Mouse (Mus musculus) WW6 (cell line): Measurements from ENCODE around the gene Wnt3.

Source experiments
- DNase-seq: peaks from one replicate; pipeline ENCODE4 v3.0.0-alpha.2; 2013; ENCODE audit warnings: low read depth, low spot score

Gene Wnt3

DNA sequence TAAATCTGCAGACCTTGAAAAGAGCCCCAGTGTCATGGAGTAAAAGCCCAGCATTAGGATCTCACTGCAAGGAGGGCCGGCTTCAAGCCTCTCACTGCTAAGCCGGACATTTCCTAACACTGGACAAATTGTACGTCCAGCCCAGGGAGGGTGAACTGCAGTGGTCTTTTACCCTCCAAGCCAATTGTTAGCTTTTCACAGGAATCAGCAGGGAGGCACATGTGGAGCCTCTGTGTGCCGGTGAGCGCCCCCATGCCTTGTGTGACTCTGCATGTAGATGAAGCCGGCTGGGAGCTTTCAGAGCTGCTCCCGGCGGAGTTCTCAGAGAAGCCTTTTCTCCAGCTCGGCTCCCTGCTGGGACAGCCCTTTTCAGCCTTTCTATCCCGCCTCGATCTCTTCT, 66.9 kb downstream of the Wnt3 start:
- DNase-seq, result peak; percentile 61

DNA sequence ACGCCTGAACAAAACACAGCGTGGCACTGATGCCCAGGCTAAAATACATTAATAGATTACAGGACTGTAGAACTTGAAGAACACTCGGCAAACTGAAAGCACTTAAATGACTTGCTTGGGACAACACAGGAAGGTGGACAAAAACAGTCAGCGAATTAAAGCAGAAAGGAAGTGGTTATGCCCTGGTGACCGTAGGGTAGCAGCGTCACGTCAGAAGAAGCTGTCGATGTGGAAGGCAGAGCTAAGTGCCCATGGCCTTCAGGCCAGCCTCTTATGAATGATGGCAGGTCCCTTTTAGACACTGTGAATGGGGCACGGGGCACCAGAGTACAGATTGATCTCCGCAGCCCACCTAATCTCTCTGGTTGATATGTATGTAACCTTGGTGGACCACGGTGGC, 74.3 kb downstream of the Wnt3 start:
- no peak for DNase-seq

DNA sequence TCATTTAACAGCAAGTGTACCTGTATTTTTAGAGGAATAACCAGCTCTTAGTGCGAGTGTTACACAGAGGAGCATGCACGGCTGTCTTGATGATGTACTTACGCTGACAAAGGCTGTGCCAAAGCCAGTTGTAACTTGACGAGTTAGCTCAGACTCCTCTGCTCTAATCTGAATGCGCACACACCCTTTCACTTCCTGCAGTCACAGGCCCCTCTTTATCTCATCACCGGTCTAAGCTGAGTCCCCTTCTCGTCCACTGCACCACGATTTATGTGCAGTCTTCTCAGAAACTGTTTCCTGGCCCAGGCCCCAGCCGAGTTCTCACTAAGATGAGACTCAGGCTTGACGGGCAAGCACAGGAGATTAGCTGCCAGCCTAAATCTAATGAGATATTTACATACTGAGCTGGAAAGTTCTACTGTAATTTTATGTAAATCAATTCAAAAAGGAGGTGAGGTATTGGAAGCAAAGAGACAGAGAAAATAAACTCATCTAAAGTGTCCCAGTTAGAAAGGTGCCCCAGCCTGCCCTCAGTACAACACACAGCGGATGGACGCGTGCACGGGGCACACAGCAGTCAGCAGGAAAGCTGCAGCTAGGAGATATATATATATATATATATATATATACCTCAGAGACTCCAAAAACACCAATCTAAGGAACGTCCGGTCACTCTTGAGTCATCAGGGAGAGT, 78.8 kb downstream of the Wnt3 start:
- no peak for DNase-seq

DNA sequence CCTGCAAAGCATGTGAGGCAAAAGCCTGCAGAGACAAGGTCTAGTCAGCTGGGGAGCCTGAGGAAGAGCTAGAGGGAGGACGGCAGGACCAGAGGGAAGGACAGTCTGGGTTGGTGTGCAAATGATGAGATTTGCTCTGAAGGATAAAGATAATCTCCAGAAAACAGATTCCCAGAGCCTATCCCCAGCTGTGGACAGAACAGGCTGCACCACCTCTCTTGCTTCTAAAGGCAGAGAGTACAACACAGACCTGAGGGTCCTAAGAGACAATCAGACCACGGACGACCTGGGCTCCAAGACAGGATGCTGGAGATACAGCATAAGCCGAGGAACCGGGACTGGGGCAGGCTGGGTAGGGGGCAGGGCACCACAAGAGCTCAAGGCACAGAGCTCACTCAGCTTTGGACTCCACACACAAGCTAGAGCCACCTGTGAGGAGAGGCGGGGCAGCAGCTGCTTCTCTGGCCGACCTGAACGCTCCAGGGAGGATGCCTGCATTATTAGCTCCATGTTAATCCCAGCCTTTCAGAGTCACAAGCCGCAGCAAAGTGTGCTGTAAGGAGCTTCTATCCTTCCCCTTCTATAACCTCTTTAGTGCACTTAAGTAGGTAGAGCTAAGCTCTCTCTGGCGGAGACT, 79.5 kb downstream of the Wnt3 start:
- no peak for DNase-seq

DNA sequence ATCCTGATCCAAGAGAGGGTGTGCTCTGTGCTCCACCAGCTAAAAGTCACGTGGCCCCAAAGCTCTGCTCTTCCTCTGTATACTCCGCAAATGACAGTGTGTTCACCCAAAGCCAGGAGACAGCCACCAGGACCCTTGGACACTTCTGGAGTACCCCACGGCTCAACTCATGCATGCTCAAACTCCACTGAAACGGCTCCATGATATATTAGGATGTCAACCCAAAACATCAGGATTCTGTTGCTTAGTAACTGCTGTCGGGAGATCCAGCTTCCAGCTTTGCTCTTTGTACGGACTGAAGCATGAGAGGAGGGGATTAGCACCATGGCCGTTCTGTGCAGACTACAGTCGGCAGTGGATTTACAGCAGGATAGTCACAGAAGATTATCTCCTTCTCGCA, 80.3 kb downstream of the Wnt3 start:
- DNase-seq, result no peak

DNA sequence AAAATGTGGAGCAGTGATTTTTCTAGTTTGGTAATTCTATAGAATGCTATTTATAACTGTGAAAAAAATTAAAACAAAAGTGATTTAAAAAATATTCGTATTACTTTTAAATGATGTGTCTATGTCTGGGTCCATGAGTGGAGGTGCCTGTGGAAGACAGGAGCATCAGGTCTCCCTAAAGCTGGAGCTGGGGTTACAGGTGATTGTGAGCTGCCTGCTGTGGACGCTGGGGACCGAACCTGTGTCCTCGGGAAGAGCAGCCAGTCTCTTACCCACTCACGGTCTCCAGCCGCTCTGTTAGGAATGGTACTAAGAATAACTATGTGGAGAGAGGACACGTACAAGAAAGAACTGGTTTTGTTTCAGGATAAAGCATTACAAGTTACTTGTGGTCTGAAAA, 82.7 kb downstream of the Wnt3 start:
- DNase-seq, result no peak

DNA sequence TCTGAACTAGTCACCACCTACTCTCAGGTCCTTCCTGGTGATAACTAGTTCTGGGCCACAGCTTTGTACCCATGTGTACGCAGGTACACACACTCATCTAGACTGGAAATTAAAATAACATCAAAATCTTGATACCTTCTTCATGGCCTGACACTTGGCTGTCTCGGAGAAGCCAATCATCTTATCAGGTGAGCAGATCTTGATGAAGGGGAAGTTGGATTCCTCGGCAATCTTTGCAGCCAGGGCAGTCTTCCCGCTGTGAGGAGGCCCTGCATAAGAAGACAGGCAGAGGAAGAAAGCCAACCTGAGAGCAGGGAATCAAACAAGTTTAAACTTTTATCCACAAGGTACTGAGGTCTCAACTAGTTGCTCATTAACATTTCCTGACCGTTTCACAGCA, 84.8 kb downstream of the Wnt3 start:
- DNase-seq, result no peak

DNA sequence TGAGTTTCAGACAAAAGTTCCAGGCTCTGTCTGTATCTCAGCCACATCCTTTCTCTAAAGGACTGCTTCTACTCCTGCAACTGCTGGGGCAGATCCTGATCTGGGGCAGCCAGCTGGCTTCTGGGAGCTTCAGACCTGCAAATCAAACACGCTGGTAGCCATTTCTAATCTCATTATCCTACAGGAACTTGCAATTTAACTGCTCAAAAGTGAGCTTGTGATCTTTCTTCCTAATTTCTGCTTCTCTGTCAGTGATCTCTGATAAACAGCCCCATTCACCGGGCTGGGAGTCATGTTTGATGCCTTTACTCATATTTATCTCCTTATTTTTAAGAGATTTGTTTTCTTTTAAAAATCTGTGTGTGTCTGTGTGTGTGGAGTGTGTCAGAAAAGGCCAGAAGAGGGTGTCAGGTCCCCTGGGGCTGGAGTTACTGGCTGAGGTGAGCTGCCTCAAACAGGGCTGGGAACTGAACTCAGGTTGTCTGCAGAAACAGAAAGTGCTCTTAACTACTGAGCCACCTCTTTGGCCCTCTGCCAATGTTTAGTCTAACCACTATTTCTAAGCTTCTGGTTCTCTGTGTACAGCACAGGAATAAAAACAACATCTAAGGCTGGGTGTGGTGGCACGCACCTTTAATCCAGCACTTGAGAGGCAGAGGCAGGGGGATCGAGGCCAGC, 86.1 kb downstream of the Wnt3 start:
- DNase-seq, result no peak

DNA sequence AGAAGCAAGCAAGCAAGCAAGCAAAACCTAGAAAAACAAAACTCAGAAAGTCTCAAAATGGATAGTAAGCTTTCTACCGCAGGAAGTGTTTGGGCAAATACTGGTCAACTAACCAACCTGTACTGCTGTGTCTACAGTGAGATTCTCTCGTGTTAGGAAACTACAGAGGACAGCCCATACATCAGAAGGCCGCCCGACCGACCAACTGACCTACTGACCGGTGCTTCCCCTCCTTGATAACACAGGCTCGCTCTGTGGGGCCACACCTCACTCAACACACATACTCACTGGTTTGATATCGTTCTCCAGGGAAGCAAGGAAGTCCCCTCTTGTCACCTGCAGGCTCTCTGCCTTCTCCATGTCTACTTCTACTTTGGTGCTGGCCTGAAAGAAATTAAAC, 89.0 kb downstream of the Wnt3 start:
- no peak for DNase-seq

DNA sequence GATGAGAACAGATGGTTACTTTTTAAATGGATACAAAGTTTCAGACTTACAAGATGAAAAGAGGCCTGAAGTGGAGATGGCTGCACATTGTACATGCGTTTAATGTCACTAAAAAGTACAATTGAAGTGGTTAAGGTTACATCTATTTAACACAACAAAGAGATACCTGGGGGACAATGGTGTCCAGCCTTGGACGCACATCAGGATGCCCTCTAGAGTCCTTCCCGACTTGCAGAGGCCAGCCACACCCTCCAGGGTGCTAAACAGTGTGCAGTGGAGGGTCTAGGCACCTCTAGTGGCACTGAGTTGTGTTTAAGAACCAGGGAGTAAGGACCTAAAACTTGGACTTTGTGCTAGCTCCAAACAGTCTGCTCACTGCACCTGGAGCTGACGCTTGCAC, 90.5 kb downstream of the Wnt3 start:
- no peak for DNase-seq

DNA sequence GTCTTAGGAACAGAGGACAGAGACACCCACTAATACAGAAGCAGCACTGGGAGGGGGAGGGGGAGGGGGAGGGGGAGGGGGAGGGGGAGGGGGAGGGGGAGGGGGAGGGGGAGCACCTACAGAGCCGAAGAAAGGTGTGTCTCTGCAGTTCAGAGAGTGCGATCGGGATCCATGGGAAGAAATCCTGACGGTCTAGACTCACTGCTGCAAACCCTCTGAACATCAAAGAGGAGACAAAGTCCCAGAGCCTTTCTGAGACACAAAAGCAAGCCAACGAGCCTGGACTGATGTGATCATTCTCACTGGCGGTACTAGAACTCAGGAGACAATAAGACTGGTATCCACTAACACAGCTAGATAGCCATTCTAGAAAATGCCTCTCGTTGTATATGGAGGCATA, 91.4 kb downstream of the Wnt3 start:
- DNase-seq, result no peak
